Mouse (Mus musculus): ENCODE results near the gene Pls1.
A peak's percentile ranks its signal among the peaks of the same experiment; 100 is the strongest.

The Pls1 gene

DNA sequence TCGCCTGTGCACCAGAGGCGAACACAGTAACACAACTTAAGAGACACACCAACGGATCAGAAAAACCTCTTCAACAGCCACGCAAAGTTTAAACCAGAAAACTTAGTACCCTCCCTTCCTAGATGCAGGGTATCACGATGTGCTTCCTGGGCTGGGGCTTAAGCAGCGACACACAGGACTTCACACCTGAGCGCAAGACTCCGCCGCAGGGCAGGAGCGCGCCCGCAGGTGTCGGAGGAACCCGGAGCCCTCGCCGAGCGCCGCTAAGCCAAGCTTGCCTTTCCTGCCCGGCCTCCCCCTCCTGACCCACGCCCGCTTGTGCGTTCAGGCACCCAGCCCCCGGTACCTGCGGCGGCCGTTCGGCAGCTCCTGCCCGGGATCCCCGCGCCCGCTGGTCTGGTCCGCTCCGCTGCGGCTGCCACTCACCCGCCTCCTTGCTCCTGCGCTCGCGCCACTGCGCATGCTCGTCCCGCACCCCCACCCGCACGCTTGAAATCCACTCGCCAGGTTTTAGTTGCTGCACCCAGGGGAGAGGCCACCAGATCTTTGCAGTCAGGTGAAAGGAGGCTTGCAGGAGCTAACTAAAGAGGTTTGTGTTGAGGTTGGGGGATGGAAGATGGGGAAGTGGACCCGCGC, at the start of gene Pls1:
TSS of gene Pls1 (minus strand) at position 487 of the 636 bp plus-strand sequence.
- peak; percentile 86 for DNase-seq

DNA sequence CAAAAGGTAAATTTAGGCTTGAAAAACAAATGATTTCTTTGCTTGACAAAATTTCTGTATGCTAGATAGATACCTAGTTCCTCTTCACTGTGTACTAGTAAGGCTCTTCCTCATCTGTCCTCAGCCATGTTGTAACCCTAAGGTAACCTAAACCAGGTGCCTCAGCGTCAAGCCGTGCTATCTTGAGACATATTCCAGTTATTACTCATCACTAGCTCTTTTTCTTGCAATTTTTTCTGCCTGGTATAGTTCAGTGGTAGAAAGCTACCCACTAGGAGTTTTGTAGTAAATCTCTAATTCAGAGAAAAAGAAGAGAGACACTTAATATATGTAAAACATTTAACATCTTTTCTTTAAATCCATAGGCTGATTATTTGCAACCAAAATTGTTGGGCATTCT, 37.6 kb upstream of the Pls1 start:
- DNase-seq = no peak

DNA sequence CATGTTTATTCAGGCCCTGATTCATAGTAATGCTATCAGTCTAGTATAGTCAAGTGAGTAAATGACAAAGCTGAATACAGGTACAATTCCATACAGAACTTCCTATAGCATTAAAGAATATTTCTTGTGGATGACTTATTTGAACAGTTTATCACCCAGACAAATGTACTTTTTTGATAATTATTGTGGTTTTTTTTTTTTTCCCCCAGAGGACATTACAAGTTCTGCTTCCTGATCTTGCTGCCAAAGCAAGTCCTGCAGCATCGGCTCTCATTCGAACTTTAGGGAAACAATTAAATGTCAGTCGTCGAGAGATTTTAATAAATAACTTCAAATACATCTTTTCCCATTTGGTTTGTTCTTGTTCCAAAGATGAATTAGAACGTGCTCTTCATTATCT, 33.1 kb upstream of the Pls1 start:
- no peak for DNase-seq

DNA sequence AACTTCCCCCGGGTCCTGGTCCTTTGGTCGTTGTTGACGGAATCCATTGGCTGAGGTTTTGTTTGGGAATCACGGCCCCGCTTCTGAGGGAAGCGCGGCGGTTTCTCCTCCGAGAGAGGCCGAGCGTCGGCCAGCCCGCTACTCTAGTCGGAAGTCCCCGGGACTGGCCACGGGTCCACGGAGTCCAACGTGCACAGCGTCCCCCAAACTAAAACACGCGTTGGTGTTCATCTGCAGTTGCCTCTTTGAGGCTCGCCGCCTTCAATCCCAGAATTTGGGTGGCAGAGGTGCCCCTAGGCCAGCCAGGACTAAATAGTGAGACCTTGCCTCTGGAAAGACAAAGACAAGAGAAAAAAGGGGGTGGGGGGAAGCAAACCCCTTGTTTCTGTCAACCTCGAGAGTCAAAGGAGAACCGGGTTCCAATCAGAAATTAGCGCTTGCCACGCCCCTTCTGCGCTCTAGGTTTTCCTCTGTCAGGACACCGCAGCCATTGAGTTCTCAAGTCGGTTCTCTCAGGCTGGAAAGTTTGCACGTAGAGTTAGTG, 13.0 kb upstream of the Pls1 start:
- peak; percentile 12 for DNase-seq

DNA sequence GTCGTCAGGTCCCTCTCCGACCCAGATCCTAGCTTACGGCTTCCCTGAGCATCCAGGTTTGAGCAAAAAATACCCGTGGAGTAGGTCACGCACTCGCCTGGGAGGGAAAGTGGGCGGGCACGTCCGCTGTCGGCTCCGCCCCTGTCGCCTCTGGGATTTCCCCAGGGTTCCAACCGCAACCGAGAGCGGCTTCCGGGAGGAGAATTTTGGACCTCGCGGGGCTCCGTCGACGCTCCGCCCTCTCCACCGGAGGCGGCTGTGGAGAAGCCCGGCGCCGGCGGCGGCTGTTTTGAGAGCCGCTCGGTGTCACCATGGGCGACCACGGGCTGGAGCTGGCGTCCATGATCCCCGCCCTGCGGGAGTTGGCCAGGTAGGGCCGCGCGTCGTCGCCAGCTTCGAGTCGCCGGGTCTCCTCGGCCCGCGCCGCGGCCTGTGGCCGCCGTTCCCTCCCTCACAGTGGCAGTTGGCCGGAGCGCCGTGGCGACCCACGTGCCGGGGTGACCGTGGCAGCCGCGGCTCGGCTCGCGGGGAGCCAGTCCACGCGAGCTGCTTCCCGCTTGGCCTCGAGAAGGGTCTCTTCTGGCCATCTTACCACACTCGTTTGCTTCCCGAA, 12.4 kb upstream of the Pls1 start, which contains the start of gene Atr:
TSS of gene Atr (plus strand) at position 184 of the 613 bp plus-strand sequence.
- peak; percentile 92 for DNase-seq

DNA sequence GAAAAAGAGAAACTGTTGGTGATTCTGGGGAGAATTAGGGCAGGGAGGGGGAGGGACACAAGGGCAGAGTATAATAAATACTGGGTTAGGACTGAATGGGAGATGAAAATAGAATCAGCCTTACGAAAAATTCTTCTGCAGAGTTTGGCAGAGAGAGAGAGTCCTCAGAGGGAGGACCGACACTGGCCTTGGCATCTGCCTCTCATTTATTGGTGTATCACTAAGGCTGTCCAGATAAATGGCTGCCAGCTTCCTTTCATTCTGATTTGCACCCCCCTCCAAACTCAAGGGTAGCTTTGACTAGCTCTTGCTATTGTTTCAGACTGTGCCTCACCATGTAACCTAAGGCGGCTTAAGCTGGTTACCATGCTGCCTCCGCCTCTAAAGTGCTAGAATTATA, 10.9 kb upstream of the Pls1 start:
- no peak for DNase-seq

DNA sequence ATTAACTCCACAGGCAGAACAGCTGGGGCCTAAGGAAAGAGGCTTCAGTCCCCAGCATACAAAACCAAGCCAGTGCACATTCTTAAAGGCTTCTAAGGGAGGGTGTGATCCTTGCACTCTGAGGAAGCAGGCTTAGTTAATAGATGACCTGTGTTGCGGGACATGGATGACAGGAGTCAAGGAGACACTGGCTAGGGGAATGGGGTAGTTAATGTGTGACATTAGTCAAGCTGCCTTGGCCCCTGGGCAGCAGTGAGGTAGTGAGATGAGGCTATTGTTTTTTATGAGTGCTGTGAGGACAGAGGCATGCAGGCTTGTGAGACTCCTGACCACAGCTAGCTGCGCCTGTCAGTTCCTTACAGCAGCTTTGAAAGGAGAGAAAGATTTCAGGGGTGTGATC, 9.8 kb upstream of the Pls1 start:
- DNase-seq = no peak

DNA sequence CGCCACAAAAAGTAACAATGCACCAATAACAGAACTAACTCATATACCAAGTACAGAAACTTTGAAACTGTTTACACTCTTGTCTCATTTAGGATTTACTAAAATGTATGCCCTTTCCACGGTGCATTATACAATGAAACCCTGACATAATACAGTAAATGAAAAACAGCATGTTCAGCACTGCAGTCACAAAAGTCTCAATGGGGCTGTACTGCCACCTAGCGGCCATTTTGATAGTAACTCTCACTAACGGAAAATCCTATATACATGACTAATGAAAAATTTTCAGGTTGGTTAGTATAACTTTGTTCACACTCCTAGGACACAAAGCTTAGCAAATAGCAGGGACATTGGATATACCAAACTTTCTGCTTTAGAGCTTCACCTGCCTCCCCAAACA, 7.8 kb upstream of the Pls1 start:
- peak; percentile 81 for DNase-seq

DNA sequence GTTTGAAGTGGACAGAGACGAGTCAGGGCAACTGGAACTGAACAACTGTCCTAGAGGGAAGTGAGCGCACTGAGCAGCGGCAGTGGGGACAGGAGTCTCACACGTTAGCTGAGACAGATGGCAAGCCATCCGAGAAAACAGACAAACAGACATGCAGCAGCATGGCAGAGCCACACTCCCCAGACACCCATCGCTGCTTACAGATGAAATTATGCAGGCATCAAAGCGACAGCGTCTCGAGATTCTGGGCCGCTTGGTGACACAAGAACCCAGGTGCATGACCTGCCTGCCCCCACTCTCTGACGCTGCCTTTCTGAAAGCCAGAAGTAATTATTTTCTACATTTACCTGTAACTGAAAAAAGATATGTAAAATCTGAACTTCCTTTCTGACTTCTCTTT, 6.6 kb upstream of the Pls1 start:
- DNase-seq = no peak

DNA sequence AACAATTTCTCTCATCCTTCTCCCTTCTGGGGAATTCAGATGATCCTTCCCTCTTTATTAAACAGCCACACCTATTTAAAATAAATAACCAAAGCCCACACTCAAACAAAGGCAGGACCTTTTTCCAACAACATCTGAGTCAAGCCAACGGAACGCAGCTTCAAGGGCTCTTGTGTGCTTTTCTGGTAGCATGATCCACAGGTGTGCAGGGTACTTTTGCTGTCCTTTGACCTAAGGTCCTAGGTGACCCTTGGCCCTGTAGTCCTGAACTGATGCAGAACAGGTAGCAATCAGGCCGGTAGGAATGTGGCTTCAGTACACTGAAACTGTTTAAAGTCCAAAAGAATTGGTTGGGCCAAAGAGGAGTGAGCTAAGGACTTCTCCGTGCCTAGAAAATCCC, 600 bp upstream of the Pls1 start:
- no peak for DNase-seq

DNA sequence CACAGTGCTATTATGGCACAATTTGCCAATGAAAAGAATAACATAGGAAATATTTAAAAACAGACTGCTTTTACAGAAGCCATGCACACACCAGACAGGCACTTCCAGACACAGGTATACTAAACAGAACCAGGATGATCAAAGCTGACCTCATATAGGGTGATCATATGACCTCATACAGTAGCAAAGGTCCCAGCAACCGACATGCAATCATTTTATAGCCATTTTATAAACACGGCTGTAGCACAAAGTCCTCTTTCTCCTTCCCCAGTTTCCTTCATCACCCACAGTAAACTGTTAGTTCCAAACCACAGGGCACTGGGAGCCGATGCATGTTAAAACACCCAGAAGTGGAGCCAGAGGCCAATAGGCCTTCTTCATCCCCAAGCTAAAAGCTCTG, 5.7 kb downstream of the Pls1 start:
- DNase-seq = no peak

DNA sequence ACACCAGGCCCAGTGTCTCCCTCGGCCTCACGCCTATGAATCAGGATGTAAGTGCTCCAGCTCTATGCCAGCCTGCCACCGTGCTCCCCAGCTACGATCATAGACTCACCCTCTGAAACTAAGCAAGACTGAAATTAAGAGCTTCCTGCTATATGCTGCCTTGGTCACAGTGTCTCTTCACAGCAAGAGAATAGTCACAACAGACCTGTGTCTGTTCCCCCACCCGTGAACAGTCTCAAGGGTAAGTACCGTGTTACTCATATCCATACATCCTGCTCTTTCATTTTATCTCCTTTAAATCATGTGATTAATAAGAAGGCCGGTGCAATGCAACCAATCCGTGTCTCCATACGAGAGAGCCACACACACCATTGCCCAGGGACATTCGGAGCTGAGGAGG, 9.4 kb downstream of the Pls1 start:
- DNase-seq = no peak

DNA sequence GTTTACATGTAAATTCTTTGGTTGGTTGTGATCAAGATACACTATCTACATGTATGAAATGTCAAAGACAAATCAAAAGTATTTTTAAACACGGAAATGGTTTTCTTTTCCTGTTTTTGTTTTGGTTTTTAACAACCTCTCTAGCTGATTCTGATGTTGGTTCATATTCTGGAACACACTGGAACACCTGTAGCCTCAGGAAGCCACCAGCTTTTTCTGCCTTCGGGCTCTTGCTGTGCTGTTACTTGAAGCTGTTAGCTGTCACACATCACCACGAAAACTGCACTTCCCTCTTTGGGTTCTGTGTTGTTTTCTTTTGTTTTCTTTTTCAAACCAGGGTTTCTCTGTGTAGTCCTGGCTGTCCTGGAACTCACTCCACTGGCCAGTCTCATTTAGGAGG, 10.3 kb downstream of the Pls1 start:
- no peak for DNase-seq

DNA sequence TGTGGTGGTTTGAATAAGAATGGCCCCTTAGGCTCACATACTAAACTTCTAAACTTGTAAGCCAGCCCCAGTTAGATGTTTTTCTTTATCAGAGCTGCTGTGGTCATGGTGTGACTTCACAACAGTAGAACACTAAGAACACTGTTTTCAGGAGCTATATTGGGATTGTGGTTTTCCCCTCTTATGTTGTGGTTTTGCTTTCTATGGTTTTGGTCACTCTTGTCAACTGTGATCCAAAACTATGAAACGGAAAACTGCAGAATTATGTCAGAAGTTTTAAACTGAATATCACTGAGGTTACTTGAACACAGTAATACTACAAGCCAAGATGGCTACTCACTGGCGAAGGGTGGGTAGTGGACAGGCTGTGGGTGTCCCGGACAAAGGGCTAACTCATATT, 12.4 kb downstream of the Pls1 start:
- no peak for DNase-seq

DNA sequence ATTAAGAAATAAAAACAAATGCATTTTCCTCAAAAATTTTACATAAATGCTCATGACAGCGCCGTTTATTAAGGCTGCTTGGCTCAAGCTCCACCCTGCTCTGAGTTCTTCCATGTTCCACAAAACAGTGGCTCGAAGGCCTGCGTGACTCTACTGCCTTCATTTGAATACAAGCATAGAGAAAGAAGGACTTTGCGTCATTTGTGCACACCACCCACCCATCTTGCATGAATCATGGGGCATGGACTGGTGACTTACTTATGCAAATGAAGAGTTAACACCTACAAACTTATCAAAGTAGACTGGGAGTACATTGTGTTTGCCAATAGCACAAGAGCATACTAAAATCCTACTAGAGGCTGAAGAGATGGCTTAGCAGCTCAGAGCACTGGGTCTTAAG, 17.5 kb downstream of the Pls1 start:
- DNase-seq = no peak

DNA sequence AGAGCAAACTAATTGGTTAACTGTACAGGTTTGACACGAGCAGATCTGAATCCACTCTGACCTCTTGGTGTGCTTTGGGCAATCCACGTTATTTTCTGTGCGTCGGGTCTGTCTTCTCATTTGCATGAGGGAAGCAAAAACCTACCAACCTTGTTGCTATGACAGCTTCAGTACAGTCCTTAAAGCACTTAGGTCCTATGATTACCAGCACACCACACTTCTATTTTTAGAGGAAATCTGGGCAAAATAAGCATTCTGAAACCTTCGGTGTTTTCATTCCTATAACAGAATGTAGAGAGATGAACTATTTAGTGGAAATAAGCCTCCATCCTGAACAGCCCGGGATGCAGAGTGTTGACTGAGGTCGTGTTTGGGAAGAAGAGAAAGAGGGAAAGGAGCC, 22.6 kb downstream of the Pls1 start:
- no peak for DNase-seq

DNA sequence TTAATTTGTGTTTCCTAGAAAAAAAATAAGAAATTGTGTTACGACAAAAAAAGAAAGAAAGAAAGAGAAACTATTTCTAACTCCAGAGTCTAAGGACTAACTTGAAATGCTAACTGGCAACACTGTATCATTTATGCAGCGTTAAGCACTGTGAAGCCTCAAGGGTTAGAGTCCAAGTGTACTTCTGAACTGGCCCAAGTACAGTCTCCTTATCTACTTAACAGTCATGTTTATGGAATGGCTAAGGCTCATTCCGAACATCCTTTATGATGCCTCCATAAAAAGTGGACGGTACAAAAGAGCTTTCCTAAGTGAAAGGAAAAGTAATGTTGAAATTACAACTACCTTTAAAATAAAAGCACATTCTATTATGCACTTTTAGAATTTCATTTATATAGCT, 29.4 kb downstream of the Pls1 start:
- DNase-seq = no peak

DNA sequence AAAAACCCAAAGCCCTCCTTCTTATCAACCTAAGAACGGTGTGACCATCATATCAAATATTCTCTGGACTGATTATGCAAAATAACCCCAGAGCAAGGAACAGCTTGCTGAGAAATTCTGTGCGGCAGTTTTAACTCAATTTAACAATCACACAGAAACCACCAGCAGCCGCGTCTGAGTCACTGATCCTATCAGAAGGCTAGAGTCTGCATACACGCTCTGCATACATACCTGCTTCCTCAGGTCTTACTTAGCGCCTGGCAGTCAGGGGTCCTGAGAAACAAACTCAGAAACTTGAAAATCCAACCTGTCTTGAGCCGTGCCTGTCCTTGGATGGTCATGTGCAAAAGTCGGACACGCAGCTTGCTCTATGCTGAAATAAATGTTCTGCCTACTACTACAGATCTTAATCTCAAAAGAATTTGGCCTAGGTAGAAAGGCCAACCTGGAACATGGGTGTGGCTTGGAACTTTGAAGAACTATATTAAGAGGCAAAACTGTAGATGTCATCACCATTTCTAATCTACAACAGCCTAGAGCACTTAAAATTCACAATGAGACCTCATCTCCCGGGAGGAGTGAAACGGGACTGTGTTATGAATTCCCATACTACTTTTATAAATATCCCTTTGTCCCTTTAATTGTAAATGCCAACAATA, 30.0 kb downstream of the Pls1 start:
- DNase-seq = no peak

DNA sequence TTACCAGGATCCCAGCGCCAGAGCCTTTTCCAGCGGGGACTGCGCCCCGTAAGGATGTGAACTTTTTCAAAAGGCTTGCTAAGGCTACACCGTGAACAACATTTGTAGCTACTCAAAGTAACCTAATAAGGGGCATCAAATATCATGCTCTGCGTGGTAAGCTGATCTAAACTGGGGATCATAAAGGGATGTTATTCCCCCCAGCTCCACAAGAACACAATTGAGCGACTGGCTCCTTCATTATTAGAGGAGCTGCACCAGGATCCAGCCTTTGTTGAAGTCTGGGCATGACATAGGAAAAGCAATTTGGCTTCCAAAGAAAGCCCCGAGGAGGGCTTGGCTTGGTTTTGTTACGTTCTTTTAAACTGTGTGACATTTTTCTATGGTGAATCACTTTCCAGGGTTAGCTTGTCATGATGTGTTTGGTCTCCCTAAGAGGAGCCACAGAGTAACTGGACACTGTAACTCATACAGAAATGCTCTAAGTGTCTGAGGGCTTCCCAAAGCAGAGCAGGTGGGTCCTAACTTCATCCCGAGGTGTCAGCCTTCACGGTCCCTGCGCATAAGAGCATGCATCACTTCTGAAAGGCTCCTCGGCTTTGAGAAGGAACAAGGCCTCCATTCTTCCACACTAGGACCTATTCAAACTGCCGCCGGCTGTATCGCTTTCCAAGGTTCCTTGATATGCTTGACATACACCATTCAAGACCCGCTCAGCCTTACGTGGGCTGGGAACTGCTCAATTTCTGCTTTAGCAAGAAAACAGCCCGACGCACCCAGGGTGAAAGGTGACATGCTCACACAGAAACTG, 31.2 kb downstream of the Pls1 start:
- no peak for DNase-seq

DNA sequence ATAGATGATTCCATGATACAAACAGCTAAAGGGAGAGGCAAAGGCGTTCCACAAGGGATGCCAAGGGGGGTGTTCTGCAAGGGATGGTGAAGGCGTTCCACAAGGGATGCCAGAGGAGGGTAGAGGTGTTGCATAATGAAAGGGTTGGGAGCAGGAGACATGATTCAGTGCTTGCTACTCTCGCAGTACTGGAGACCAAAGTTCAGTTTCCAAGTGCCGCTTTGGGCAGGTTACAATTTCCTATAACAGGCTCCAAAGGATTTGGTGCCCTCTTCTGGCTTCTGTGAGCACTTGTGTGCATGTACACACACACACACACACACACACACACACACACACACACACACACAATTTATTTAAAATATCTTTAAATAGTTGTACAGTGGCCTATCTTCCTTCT, 33.3 kb downstream of the Pls1 start:
- no peak for DNase-seq

DNA sequence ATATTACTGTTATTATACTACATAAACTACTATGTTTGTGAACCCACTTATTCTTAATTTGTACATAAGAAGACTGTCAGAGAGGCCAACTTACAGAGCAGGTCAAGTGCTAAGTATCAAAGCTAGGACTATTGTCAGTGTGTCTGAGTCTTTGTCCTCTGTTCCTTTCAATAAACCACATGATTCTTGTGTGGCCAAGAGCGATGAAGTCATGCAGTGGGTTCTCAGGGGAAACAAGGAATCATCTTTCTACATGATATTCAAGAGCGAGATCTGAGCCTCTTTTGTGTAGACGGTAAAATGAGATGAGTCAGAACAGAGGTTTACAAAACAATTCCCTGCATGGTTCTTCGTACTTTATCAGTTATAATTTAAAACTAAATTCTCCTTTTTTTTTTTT, 35.5 kb downstream of the Pls1 start:
- DNase-seq = no peak

DNA sequence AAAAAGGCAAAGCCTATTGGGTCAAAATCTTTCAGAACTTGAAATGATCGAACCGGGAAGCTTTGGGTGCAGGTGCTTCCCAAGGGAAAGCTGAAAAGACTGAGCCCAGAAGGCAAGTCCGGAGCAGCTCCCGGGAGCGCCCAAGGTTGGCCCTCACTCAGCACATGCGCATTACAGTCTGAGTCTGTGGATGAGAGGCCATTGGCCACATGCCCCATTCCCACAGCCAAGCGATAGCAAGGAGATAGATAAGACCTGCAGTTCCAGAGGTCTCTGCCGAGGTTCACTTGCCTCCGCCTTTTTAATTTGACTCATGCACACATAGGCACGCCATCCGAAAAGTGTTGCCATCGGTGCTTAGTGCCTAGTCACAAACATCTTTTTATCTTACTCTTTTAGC, 39.7 kb downstream of the Pls1 start:
- no peak for DNase-seq

DNA sequence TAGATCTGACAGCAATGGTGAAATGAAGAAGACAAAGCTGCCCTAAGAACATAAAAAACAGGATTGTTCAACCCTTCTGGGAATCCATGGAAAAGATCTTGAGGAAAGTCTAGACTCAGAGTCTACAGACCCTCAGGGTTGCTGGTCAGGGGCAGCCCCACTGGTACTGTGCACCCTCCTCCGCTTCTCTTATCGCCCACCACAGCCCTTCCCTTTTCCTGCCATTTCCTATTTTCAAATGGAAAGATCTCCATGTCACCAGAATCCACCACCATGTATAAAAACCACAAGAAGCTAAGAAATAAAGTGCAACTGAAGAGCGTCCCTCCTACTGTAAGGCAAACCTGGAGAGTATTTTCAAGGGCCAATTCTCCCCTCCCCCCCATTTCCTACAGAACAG, 41.3 kb downstream of the Pls1 start:
- DNase-seq = no peak

Data from right cerebral cortex, postnatal 14 days (tissue).